Mouse (Mus musculus) MEL (cell line): Measurements from ENCODE around the gene Chdh. TPM values are rescaled to one million over a fixed set of nuclear protein-coding genes. Genes with fewer than 3 reads are reported as not detected.

Experiments used
- DNase-seq: peaks from one replicate; pipeline ENCODE4 v3.0.0; 2011; ENCODE audit warnings: low read depth, low spot score
- H3K27ac ChIP-seq: 2 replicates; pipeline ENCODE4 v1.5.1; 2012; ENCODE audit warnings: low read depth, mild to moderate bottlenecking, control low read depth, low read length, moderate library complexity; ENCODE audit not compliant: control insufficient read depth
- H3K27me3 ChIP-seq, 2 experiments: fragments of 150-350 bp in 1 of 2; sonication (generic) in 1 of 2; 2 replicates each; pipeline ENCODE4 v1.6.1; 2012; ENCODE audit warnings: low read length in 2 of 2, mild to moderate bottlenecking in 2 of 2, improper control_type of control experiment in 1 of 2, moderate library complexity in 1 of 2; ENCODE audit not compliant: insufficient read depth in 2 of 2, control insufficient read depth in 1 of 2
- H3K36me3 ChIP-seq, 2 experiments: 2 replicates each; pipeline ENCODE4 v1.6.1; 2012 to 2014; ENCODE audit warnings: low read length in 2 of 2, improper control_type of control experiment in 1 of 2, inconsistent platforms in 1 of 2, mild to moderate bottlenecking in 1 of 2; ENCODE audit not compliant: insufficient read depth in 2 of 2, control insufficient read depth in 1 of 2
- H3K4me1 ChIP-seq, 2 experiments: fragments of 150-350 bp in 1 of 2; sonication (generic) in 1 of 2; 2 replicates each; pipeline ENCODE4 v1.6.1; 2012; ENCODE audit warnings: low read length in 2 of 2, improper control_type of control experiment in 1 of 2, mild to moderate bottlenecking in 1 of 2; ENCODE audit not compliant: insufficient read depth in 2 of 2, control insufficient read depth in 1 of 2
- H3K4me3 ChIP-seq, 2 experiments: fragments of 150-350 bp in 1 of 2; sonication (generic) in 1 of 2; 2 replicates each; pipeline ENCODE4 v1.5.1; 2012; ENCODE audit warnings: low read depth in 2 of 2, low read length in 2 of 2, mild to moderate bottlenecking in 2 of 2, moderate library complexity in 2 of 2, control low read depth in 1 of 2, improper control_type of control experiment in 1 of 2; ENCODE audit not compliant: control insufficient read depth in 1 of 2, insufficient read depth in 1 of 2
- H3K79me2 ChIP-seq: 2 replicates; pipeline ENCODE4 v1.6.1; 2012; ENCODE audit warnings: mild to moderate bottlenecking, low read length, moderate library complexity; ENCODE audit not compliant: control insufficient read depth, poor library complexity, insufficient read depth
- H3K9ac ChIP-seq: 2 replicates; pipeline ENCODE4 v1.6.1; 2012; ENCODE audit warnings: low read depth, mild to moderate bottlenecking, control low read depth, low read length, moderate library complexity; ENCODE audit not compliant: control insufficient read depth, poor library complexity, severe bottlenecking
- H3K9me3 ChIP-seq: fragments of 150-350 bp; sonication (generic); replicated peaks from 2 replicates; pipeline ENCODE4 v1.6.1; 2012; ENCODE audit warnings: mild to moderate bottlenecking, low read length, improper control_type of control experiment, moderate library complexity; ENCODE audit not compliant: insufficient read depth
- CHD2 ChIP-seq: IDR thresholded peaks from 2 replicates; pipeline ENCODE4 v1.6.1; 2011; ENCODE audit warnings: low read length, improper control_type of control experiment
- CTCF ChIP-seq, 3 experiments: IDR thresholded peaks in 2 of 3; conservative IDR thresholded peaks in 1 of 3; 2 replicates each; pipeline ENCODE4 v1.5.1; 2011 to 2012; ENCODE audit warnings: low read length in 3 of 3, low read depth in 2 of 3, mild to moderate bottlenecking in 2 of 3, improper control_type of control experiment in 1 of 3, inconsistent platforms in 1 of 3, mixed read lengths in 1 of 3, moderate library complexity in 1 of 3; ENCODE audit not compliant: control insufficient read depth in 1 of 3, insufficient read depth in 1 of 3, poor library complexity in 1 of 3, severe bottlenecking in 1 of 3
- ELF1 ChIP-seq: IDR thresholded peaks from 2 replicates; pipeline ENCODE4 v1.6.1; 2014; ENCODE audit warnings: low read depth, mild to moderate bottlenecking, inconsistent platforms, low read length, improper control_type of control experiment, moderate library complexity
- EP300 ChIP-seq, 2 experiments: IDR thresholded peaks; 2 replicates each; pipeline ENCODE4 v1.6.1; 2011; ENCODE audit warnings: improper control_type of control experiment in 2 of 2, low read length in 2 of 2, low read depth in 1 of 2, mild to moderate bottlenecking in 1 of 2
- ETS1 ChIP-seq: IDR thresholded peaks from 2 replicates; pipeline ENCODE4 v1.6.1; 2012; ENCODE audit warnings: low read depth, mild to moderate bottlenecking, inconsistent platforms, low read length, improper control_type of control experiment, moderate library complexity
- GABPA ChIP-seq: IDR thresholded peaks from 2 replicates; pipeline ENCODE4 v1.6.1; 2012; ENCODE audit warnings: low read depth, mild to moderate bottlenecking, inconsistent platforms, low read length, improper control_type of control experiment, moderate library complexity
- GATA1 ChIP-seq: IDR thresholded peaks from 2 replicates; pipeline ENCODE4 v1.6.1; 2011; ENCODE audit warnings: low read depth, low read length, improper control_type of control experiment
- KAT2A ChIP-seq: conservative IDR thresholded peaks from 2 replicates; pipeline ENCODE4 v1.6.1; 2012; ENCODE audit warnings: low read depth, low read length, improper control_type of control experiment, inconsistent platforms
- MAFK ChIP-seq: IDR thresholded peaks from 2 replicates; pipeline ENCODE4 v1.6.1; 2011; ENCODE audit warnings: low read depth, mild to moderate bottlenecking, low read length, improper control_type of control experiment, borderline replicate concordance
- MAX ChIP-seq: IDR thresholded peaks from 2 replicates; pipeline ENCODE4 v1.6.1; 2011; ENCODE audit warnings: low read length, improper control_type of control experiment
- MXI1 ChIP-seq: IDR thresholded peaks from 2 replicates; pipeline ENCODE4 v1.6.1; 2011; ENCODE audit warnings: mild to moderate bottlenecking, low read depth, low read length, improper control_type of control experiment
- MYB ChIP-seq: IDR thresholded peaks from 2 replicates; pipeline ENCODE4 v1.6.1; 2011; ENCODE audit warnings: mild to moderate bottlenecking, low read depth, low read length, improper control_type of control experiment
- NELFE ChIP-seq: IDR thresholded peaks from 2 replicates; pipeline ENCODE4 v1.6.1; 2011; ENCODE audit warnings: low read depth, low read length, improper control_type of control experiment
- NRF1 ChIP-seq: IDR thresholded peaks from 2 replicates; pipeline ENCODE4 v1.6.1; 2014; ENCODE audit warnings: low read depth, mild to moderate bottlenecking, inconsistent platforms, low read length, improper control_type of control experiment, moderate library complexity; ENCODE audit not compliant: poor library complexity, insufficient read depth, severe bottlenecking
- POLR2AphosphoS5 ChIP-seq: IDR thresholded peaks from 2 replicates; pipeline ENCODE4 v1.6.1; 2012; ENCODE audit warnings: low read depth, borderline replicate concordance, mild to moderate bottlenecking, inconsistent platforms, low read length, moderate library complexity, mixed read lengths
- RCOR1 ChIP-seq: IDR thresholded peaks from 2 replicates; pipeline ENCODE4 v1.6.1; 2012; ENCODE audit warnings: low read depth, mild to moderate bottlenecking, inconsistent platforms, low read length, improper control_type of control experiment
- SIN3A ChIP-seq: IDR thresholded peaks from 2 replicates; pipeline ENCODE4 v1.6.1; 2012; ENCODE audit warnings: low read length, improper control_type of control experiment, inconsistent platforms
- TAL1 ChIP-seq: IDR thresholded peaks from 2 replicates; pipeline ENCODE4 v1.6.1; 2012; ENCODE audit warnings: mild to moderate bottlenecking, inconsistent platforms, low read length, moderate library complexity, mixed read lengths
- TCF12 ChIP-seq: IDR thresholded peaks from 2 replicates; pipeline ENCODE4 v1.6.1; 2014; ENCODE audit warnings: low read depth, mild to moderate bottlenecking, inconsistent platforms, low read length, improper control_type of control experiment, moderate library complexity
- UBTF ChIP-seq: IDR thresholded peaks from 2 replicates; pipeline ENCODE4 v1.6.1; 2012; ENCODE audit warnings: low read depth, mild to moderate bottlenecking, inconsistent platforms, low read length, improper control_type of control experiment, moderate library complexity, borderline replicate concordance; ENCODE audit not compliant: insufficient read depth
- USF1 ChIP-seq: IDR thresholded peaks from 2 replicates; pipeline ENCODE4 v1.6.1; 2014; ENCODE audit warnings: low read depth, mild to moderate bottlenecking, inconsistent platforms, low read length, improper control_type of control experiment, moderate library complexity
- USF2 ChIP-seq, 2 experiments: IDR thresholded peaks; 2 replicates each; pipeline ENCODE4 v1.6.1; 2011 to 2012; ENCODE audit warnings: improper control_type of control experiment in 2 of 2, low read length in 2 of 2, borderline replicate concordance in 1 of 2, inconsistent platforms in 1 of 2, low read depth in 1 of 2, mild to moderate bottlenecking in 1 of 2; ENCODE audit not compliant: insufficient read depth in 1 of 2
- ZC3H11A ChIP-seq: IDR thresholded peaks from 2 replicates; pipeline ENCODE4 v1.6.1; 2012; ENCODE audit warnings: low read depth, mild to moderate bottlenecking, inconsistent platforms, low read length, improper control_type of control experiment
- ZKSCAN1 ChIP-seq: IDR thresholded peaks from 2 replicates; pipeline ENCODE4 v1.6.1; 2012; ENCODE audit warnings: low read depth, mild to moderate bottlenecking, inconsistent platforms, low read length, improper control_type of control experiment, moderate library complexity
- ZMIZ1 ChIP-seq: IDR thresholded peaks from 2 replicates; pipeline ENCODE4 v1.6.1; 2012; ENCODE audit warnings: low read depth, mild to moderate bottlenecking, inconsistent platforms, low read length, improper control_type of control experiment, moderate library complexity
- polyA plus RNA-seq, 2 experiments: library from polyadenylated mRNA; stranded (reverse) in 1 of 2; unstranded in 1 of 2; fragments of >175 nt in 1 of 2; fragments of >200 nt in 1 of 2; gene quantifications; 2 replicates each; pipeline versions ENCODE4 v1.2.1 to v1.2.4; 2012; ENCODE audit warnings: low replicate concordance in 2 of 2, low read depth in 1 of 2; ENCODE audit not compliant: insufficient read length in 2 of 2, insufficient read depth in 1 of 2, missing spikeins in 1 of 2
- total RNA-seq: library from RNA; depleted of rRNA; stranded (reverse); fragments of 300-350 nt; gene quantifications from 2 replicates; pipeline ENCODE4 v1.2.3, GENCODE M21; 2012

Gene Chdh
- total and polyA plus RNA-seq, 3 experiments = not detected

GRCm38 (mm10) chr14:30068566-30068965 lies 59.7 kb downstream of the Chdh start:
- peaks cover 0 to 4% of the 10 kb centered on the region in 2 experiments; a peak in 1 of 4 replicates for H3K4me1 ChIP-seq
- H3K27me3 ChIP-seq = no peaks in the 10 kb centered on the region; a peak in 1 of 4 replicates
- TF ChIP-seq USF2 (IDR thresholded peaks at IDR 0.05; ENCODE audit: borderline replicate concordance in 1 of 2, insufficient read depth in 1 of 2, low read depth in 1 of 2, low read length in 2 of 2) (no peak), NRF1 (no peak), ZKSCAN1 (no peak), KAT2A (no peak), TCF12 (no peak), RCOR1 (no peak), ETS1 (no peak), MAFK (no peak), MXI1 (no peak), GABPA (no peak), MAX (no peak), USF1 (no peak), MYB (no peak), GATA1 (no peak), POLR2AphosphoS5 (no peak), SIN3A (no peak), TAL1 (no peak)
- no peak overlapping the region for H3K9ac ChIP-seq
- no peaks in the 10 kb centered on the region for H3K36me3 ChIP-seq
- no peak for DNase-seq
- H3K27ac ChIP-seq = no peak overlapping the region
- no peaks in the 10 kb centered on the region for H3K79me2 ChIP-seq
- H3K9me3 ChIP-seq = no peaks in the 10 kb centered on the region
- H3K4me3 ChIP-seq = no peak overlapping the region

- H3K9ac ChIP-seq = no peak overlapping the region
- no peaks in the 10 kb centered on the region for H3K36me3 ChIP-seq
- no peaks in the 10 kb centered on the region for H3K9me3 ChIP-seq
- TF ChIP-seq ETS1 (no peak), NELFE (no peak), MYB (no peak), ZMIZ1 (no peak), EP300 (IDR thresholded peaks at IDR 0.05; ENCODE audit: low read depth in 1 of 2, low read length in 2 of 2) (no peak), ELF1 (no peak), CHD2 (no peak), UBTF (no peak), ZC3H11A (no peak), CTCF (IDR thresholded peaks at IDR 0.05 in 2 of 3, conservative IDR thresholded peaks at IDR 0.05 in 1 of 3; ENCODE audit: control insufficient read depth in 1 of 3, insufficient read depth in 1 of 3, low read depth in 2 of 3, low read length in 3 of 3, poor library complexity in 1 of 3, severe bottlenecking in 1 of 3) (no peak), NRF1 (no peak), TAL1 (no peak), SIN3A (no peak), MAFK (no peak)
- H3K79me2 ChIP-seq = no peaks in the 10 kb centered on the region
- H3K27me3 ChIP-seq = peaks cover 0 to 1% of the 10 kb centered on the region in 2 experiments; a peak in 1 of 4 replicates
- no peak overlapping the region for H3K27ac ChIP-seq
- no peak overlapping the region for H3K4me3 ChIP-seq
- no peaks in the 10 kb centered on the region for H3K4me1 ChIP-seq
- no peak for DNase-seq
These were observed 66.6 kb downstream of the Chdh start for GRCm38 (mm10) chr14:30075268-30075887.
